In genomic region chr2:118522265-118522664, GRCm38 (mm10) we compare ENCODE assay signal across 12 mouse cellular contexts. TPM values are rescaled to one million over a fixed set of nuclear protein-coding genes. Genes with fewer than 3 reads are reported as not detected.
DNase-seq lines count a peak whose midpoint lies in the region; ATAC-seq and TF ChIP-seq lines count a peak whose summit lies in the region.
"Had no signal": no experiment of that assay in that cellular context is flagged by ENCODE, and none has a peak within 500 bp of the region (broad histone marks: within the 10 kb centered on the region; RNA-seq: fewer than 3 reads in every experiment).

No protein-coding gene starts in this region.

- peak; percentile 93 for DNase-seq in heart, adult 11 months
- DNase-seq in heart, postnatal 14 days, result no peak
- no peak for DNase-seq in midbrain, embryonic 10.5 days (ENCODE audit: low spot score)
- DNase-seq in liver, postnatal 0 days, result no peak
- DNase-seq in yolk sac, embryonic 10.5 days (ENCODE audit: low spot score), result peak; percentile 61
- DNase-seq in thymus, postnatal 36 days, result no peak
- DNase-seq: gastrocnemius, postnatal 14 days; kidney, postnatal 10 days; retina, postnatal 1 day had no signal

- H3K9ac ChIP-seq in midbrain, embryonic 13.5 days (replicated peaks), result no peak overlapping the region
- H3K9ac ChIP-seq in liver, postnatal 0 days (replicated peaks), result no peak overlapping the region
- H3K9ac ChIP-seq: stomach, embryonic 15.5 days had no signal

- no peak for ATAC-seq in midbrain, embryonic 13.5 days
- peak; percentile 56; the same call in 1 of the 2 replicates for ATAC-seq in liver, postnatal 0 days
- ATAC-seq in CD4-positive, CD25-positive, alpha-beta regulatory T cell, adult 4 months, result no peak

- no peaks in the 10 kb centered on the region for H3K27me3 ChIP-seq in midbrain, embryonic 10.5 days (ENCODE audit: low read depth, poor library complexity, severe bottlenecking)
- no peaks in the 10 kb centered on the region for H3K27me3 ChIP-seq in midbrain, embryonic 13.5 days
- no peaks in the 10 kb centered on the region for H3K27me3 ChIP-seq in liver, postnatal 0 days (ENCODE audit: insufficient read depth, low read length)
- H3K27me3 ChIP-seq: stomach, embryonic 15.5 days had no signal

- H3K4me1 ChIP-seq in midbrain, embryonic 10.5 days, result peaks cover 36% of the 10 kb centered on the region
- H3K4me1 ChIP-seq in midbrain, embryonic 13.5 days (replicated peaks), result peaks cover 11% of the 10 kb centered on the region
- H3K4me1 ChIP-seq in liver, postnatal 0 days (ENCODE audit: insufficient read depth), result peaks cover 25% of the 10 kb centered on the region

- no peaks in the 10 kb centered on the region for H3K36me3 ChIP-seq in midbrain, embryonic 10.5 days
- H3K36me3 ChIP-seq in midbrain, embryonic 13.5 days, result no peaks in the 10 kb centered on the region
- no peaks in the 10 kb centered on the region for H3K36me3 ChIP-seq in liver, postnatal 0 days (replicated peaks; ENCODE audit: insufficient read depth, low read length)
- H3K36me3 ChIP-seq: stomach, embryonic 15.5 days had no signal

- H3K4me2 ChIP-seq in midbrain, embryonic 13.5 days (replicated peaks), result no peak overlapping the region
- no peak overlapping the region for H3K4me2 ChIP-seq in liver, postnatal 0 days (ENCODE audit: low read depth, low read length)
- H3K4me2 ChIP-seq: stomach, embryonic 15.5 days had no signal

- TF ChIP-seq CTCF in liver, postnatal 0 days (IDR thresholded peaks at IDR 0.05; ENCODE audit: low read depth), result no peak

- WGBS in midbrain, embryonic 10.5 days, result 65% methylated on average over 2 of the region's 2 CpGs
- WGBS in midbrain, embryonic 13.5 days, result 48% methylated on average over 2 of the region's 2 CpGs
- 2% methylated on average over 2 of the region's 2 CpGs for WGBS in liver, postnatal 0 days (ENCODE audit: insufficient replicate concordance)

- TF ChIP-seq EP300 in liver, postnatal 0 days (IDR thresholded peaks at IDR 0.05; ENCODE audit: low read depth), result peak; percentile 35; the same call in 1 of the 2 replicates

- H3K27ac ChIP-seq in midbrain, embryonic 10.5 days (replicated peaks), result peak overlapping the region; percentile 38
- H3K27ac ChIP-seq in midbrain, embryonic 13.5 days, result no peak overlapping the region
- no peak overlapping the region for H3K27ac ChIP-seq in liver, postnatal 0 days (ENCODE audit: low read depth)
- H3K27ac ChIP-seq: stomach, embryonic 15.5 days had no signal

- no peaks in the 10 kb centered on the region for H3K9me3 ChIP-seq in midbrain, embryonic 10.5 days (replicated peaks)
- H3K9me3 ChIP-seq in midbrain, embryonic 13.5 days, result no peaks in the 10 kb centered on the region
- H3K9me3 ChIP-seq in liver, postnatal 0 days (ENCODE audit: low read length), result no peaks in the 10 kb centered on the region
- H3K9me3 ChIP-seq: stomach, embryonic 15.5 days had no signal

- H3K4me3 ChIP-seq in midbrain, embryonic 10.5 days, result no peak overlapping the region
- H3K4me3 ChIP-seq in midbrain, embryonic 13.5 days (replicated peaks), result no peak overlapping the region
- no peak overlapping the region for H3K4me3 ChIP-seq in liver, postnatal 0 days (ENCODE audit: low read depth, low read length)
- H3K4me3 ChIP-seq: stomach, embryonic 15.5 days had no signal

- intact Hi-C loops in heart, postnatal 14 days (cut with DNase I), result no loop called here

RNA-seq across cellular contexts. Expression of gene Bmf, which starts 27.2 kb away (rescaled TPM):
- 10 to 100 TPM; 18.6 to 21.7 TPM for total RNA-seq in heart, postnatal 14 days (2021)
- polyA plus RNA-seq in midbrain, embryonic 10.5 days (2016; fragmentation: Nextera tagmentation; extraction: Ambion mirVana), result 2.9 and 3.0 TPM in 2 replicates
- 4.0 and 4.7 TPM in 2 replicates for polyA plus RNA-seq in midbrain, embryonic 13.5 days (2015; fragmentation: Nextera tagmentation; extraction: Ambion mirVana)
- polyA plus RNA-seq in liver, postnatal 0 days (2015; fragmentation: Nextera tagmentation; extraction: Ambion mirVana), result 1.3 TPM in 2 replicates
- polyA plus RNA-seq in CD4-positive, CD25-positive, alpha-beta regulatory T cell, adult 4 months (2017; shearing (Covaris generic)), result 1 to 10 TPM; 1.3 to 4.2 TPM

RNA-seq across cellular contexts. Expression of gene Srp14, which starts 42.8 kb away (rescaled TPM):
- total RNA-seq in heart, postnatal 14 days (2021), result 100 to 1,000 TPM; 113 to 115 TPM
- polyA plus RNA-seq in midbrain, embryonic 10.5 days (2016; fragmentation: Nextera tagmentation; extraction: Ambion mirVana), result 261 and 272 TPM in 2 replicates
- 353 and 358 TPM in 2 replicates for polyA plus RNA-seq in midbrain, embryonic 13.5 days (2015; fragmentation: Nextera tagmentation; extraction: Ambion mirVana)
- polyA plus RNA-seq in liver, postnatal 0 days (2015; fragmentation: Nextera tagmentation; extraction: Ambion mirVana), result 101 and 107 TPM in 2 replicates
- 100 to 1,000 TPM; 272 to 283 TPM for polyA plus RNA-seq in CD4-positive, CD25-positive, alpha-beta regulatory T cell, adult 4 months (2017; shearing (Covaris generic))

Comparison
In these comparisons a context has a peak if more than half of its experiments do, and no peak if none do; other contexts are left out.
1. DNase-seq: peak in heart, adult 11 months (single experiment) and yolk sac, embryonic 10.5 days (single experiment); none in heart, postnatal 14 days (0 of 2), midbrain, embryonic 10.5 days (single experiment), liver, postnatal 0 days (single experiment) and thymus, postnatal 36 days (0 of 2).